Mouse (Mus musculus) urinary bladder, postnatal 10 days (tissue): Measurements from ENCODE around the gene Lelp1.

Experiments
- DNase-seq: peaks from one replicate; pipeline ENCODE4 v3.0.0; 2022; ENCODE audit warnings: low spot score

Lelp1 gene

DNA sequence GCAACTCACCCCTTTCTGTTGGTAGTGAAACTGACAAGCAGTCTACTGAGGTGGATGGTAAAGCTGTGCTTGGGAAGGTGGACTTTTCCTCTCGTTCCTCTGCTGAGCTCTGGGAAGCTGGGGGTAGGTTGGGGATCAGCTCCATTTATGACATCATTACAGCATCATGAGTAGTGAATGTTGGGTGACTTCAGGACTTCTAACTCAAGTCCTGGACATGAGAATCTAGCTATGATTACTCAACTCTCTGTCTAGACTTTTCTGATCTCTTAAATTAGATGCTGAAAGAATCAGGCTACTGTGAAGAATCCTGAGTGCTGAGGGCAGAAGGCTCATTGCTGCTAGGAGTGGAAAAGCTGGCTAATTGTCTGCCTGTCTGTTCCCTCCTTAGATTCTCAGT lies at the start of gene Lelp1:
Gene Lelp1, minus strand, starts transcription at position 101 of the 400 bp plus-strand sequence.
- no peak for DNase-seq

DNA sequence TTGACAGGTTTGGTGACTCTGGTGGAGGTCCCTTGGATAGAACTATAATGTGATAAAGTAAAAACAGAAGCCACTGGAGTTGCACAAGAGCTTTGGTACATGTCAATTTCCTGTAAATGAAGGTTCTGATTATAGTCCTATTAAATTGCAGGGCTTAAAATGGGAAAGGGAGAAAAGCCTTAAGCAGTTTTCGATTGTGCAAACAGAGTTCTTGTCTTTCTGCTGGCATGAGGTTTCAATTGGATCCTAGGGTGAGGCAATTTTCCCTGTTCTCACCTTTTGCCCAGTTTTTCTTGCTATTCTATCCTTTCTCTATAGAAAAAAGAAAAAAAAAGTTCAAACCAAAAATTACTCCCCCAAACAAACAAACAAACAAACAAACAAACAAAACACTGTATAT lies 34.3 kb upstream of the Lelp1 start:
- DNase-seq: no peak

DNA sequence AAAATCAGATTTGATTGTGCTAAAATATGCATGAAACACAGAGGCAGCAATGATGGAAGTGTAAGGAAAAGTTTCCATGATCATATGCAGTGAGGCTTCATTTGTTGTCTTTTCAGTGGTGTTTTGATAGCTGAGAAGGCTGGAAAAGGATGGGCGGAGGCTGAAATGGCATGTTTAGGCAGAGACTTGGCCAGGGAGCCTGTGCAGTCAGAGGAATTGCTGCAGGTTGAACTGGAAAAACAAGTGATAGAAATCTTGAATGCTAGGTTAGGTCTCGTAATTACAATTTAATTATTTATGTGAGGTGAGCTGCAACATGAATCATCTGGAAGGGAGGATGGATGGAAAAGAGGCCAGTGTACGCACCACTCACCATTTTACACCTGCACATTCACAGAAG lies 27.3 kb upstream of the Lelp1 start:
- no peak for DNase-seq

DNA sequence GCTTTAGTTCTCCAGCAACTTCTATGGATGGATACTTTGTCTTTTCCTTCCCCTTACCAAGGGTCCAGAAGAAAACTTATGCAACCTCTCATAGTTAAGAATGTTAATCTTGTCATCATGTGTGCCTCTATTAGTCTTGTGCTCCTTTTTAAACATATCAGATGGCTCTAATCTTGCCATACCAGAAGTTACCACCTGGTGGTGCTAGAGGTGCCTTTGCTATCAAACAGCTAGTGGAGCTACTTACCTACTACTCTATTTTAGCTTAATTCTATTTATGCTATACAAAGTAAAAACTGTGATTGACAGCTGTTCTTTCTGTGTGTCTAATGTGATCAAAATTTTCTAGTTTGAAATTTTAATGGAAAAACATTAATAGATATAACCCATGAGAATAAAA lies 10.8 kb upstream of the Lelp1 start:
- DNase-seq: no peak

DNA sequence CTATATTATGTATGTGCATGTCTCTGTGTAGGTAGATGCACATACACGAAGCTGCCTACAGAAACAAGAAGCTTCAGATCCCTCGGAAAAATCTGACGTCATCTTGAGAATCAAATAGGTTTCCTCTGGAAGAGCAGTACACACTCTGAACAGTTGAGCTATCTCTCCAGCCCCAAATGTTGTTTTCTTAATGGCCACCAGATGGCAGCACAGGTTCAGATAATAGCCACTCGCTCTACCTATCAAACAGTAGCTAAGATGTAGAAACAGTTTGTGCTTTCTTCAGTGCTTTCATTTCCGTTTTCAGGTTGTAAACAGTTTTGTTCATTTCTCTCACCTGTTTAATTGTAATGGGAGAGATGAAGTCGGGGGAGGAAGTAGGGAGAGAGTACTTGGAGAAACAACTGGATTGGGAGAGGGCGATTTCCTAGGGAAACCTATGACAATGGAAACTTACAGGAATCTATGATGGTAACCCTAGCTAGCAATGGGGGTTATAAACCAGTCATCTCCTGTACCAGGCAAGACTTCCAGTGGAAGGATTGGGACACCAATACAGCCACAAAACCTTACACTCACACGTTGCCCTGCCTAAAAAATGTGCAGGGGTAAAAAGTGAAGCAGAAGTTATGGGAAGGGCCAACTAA lies 8.2 kb upstream of the Lelp1 start:
- DNase-seq: no peak

DNA sequence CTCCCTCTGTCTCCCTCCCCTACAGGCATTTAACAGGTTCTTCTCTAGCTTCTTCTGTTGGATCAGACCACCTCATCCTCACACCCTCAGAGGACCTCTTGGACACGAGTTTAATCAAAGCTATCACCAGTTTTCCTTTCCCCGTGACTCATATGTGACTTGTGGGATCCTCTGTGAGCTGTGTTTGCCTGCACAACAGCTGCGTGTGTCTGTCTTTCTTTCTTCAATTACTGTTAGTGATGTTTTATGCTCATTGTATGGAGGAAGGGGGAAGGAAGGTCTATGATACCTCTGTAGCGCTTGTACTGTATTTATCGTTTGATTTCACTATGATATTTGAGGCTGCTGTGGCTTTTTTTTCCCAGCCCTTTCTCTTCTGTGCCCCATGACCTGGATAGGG lies 5.4 kb upstream of the Lelp1 start:
- DNase-seq: no peak

DNA sequence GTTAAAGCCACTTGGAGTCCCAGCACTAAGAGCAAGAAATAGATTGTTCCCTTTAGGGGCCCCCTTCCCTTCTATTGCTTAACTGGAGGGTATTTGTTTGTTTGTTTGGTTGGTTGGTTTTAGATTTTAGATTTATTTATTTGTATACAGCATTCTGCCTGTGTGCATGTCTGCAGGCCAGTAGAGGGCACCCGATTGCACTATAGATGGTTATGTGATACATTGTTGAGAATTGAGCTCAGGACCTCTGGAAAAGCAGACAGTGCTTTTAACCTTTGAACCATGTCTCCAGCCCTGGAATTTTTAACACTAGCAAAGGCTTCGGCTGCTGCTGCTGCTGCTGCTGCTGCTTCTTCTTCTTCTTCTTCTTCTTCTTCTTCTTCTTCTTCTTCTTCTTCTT lies 4.9 kb upstream of the Lelp1 start:
- no peak for DNase-seq

DNA sequence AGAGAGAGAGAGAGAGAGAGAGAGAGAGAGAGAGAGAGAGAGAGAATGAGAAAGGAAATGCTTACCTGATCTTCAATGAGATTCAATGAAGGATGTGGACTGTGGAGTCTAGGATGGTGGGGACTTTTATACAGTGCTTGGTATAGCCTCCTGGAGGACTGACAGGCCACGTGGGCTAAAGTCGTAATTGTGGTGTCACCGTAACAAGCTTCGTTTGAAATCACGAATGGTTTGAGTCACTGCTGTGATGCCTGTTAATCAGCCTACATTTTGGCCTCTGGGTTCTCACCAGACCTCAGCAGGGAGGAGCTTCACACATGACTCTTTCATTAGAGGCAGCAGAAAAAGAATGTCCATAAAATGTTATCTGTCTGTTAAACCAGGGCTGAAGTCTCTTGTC lies 18.7 kb downstream of the Lelp1 start, which contains the start of gene Prr9:
Gene Prr9, minus strand, starts transcription at position 101 of the 400 bp plus-strand sequence.
- no peak for DNase-seq

DNA sequence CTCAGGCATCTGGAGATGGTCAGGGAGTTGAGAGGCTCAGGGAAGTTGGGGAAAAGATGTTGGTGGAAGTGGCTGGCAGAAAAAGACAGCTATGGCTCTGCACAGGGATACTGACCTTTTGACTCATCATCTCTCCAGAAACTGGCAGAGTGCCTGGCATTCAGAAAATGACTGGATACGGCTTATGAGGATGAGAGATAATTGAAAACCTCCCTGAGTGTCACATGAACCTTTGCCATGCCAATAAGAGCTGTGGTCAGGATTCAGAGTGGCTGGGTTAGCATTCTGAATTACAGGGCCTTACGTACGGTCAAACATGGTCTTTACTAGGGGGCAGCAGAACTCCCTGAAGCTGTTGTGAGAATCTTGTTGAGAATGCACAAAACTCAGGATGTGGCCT lies 21.6 kb downstream of the Lelp1 start:
- DNase-seq: no peak

DNA sequence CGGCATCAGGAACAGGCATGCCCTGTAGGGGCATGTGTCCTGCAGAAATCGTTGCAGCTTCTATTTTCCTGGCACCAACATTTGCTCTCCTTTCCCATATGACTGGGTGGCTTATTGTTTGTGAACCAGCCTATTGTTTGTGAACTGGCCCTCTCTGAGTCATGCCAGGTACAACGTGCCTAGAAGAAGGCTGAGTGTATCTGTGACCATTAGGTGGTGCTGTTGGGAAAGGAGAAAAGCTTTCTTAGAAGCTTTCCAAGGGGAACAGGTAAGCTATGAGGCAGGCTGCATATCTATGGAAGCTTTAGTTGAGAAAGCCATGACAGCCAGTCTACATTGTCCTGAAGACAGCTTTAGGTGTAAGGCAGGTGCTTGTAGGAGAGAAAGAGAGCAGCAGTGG lies 24.6 kb downstream of the Lelp1 start:
- no peak for DNase-seq

DNA sequence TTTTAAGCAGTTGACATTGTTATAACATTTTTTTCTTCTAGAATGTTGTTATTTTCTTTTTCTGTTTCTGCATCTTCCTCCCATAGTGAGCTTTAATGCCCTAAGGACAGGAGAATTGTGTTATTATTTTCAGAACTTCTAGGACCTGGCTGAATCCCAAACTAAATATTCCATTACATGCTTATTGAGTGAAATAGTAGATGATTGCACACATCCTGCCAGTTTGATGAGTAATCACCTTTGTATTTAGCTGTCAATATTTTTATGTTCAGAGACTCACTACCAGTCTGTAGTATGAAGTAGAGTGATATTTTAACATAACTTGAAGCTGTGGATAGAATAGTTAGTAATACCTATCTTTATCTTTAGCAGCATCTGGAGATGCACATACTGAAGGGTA lies 31.0 kb downstream of the Lelp1 start:
- no peak for DNase-seq

DNA sequence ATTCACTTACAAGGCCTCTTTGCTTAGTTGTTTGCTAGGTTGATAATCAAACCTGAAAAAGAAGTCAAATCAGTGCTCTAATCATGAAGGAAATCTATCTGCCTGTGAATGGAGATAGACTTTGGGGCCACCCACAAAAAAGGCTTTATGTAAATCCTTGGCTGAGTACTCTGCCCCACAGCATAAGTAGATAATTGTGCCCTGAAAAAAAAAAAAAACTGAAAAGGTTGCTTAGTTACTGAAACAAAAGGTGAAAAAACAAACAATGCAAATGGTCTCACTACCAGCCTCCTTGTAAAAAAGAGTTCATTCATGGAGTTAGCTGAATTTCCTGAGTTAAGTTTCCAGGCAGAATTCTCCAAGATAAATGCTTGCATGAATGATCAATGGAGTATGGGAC lies 31.8 kb downstream of the Lelp1 start:
- DNase-seq: no peak

DNA sequence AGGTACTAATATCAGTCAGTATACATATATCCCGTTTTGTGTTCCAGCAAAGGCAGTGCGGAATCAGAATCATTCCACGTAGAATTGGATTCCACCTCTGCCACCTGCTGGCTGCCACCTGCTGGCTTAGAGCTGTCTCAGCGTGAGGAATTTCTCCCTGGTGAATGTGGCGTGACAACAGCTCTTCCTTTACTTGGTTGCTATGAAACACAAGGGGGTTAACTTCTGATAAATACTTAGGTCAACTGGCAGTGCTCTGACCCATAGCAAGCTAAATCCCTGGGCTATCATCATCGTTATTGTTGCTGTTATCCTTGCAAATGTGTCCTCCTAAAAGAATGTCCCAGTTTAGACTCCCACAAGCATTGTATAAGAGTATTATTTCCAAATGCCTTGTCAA lies 36.0 kb downstream of the Lelp1 start:
- no peak for DNase-seq
